Mouse (Mus musculus) right cerebral cortex, postnatal 10 days (tissue): ENCODE measurements around the gene 4930523C07Rik.

Experiments
- DNase-seq, 2 experiments: peaks; one replicate each; pipeline ENCODE4 v3.0.0; 2021; ENCODE audit warnings: low spot score in 2 of 2

4930523C07Rik gene

DNA sequence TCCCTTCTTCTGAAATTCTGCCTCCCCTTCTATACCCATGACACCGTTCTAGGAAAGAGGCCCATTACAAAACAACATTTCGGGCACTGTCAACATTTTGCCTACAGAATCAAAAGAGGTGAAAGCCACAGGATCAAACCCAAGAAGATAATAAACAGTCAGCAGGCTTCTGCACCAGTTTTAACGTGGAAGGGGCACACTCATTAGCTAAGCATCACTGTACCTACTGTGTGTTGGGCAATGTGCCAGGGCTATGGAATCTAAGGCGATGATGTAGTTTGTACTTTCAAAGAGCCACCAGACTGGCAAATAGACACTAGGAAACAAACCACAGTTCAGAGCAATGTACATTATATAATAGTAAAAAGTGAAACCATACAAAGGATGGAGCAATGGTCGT, 1.8 kb downstream of the 4930523C07Rik start:
- DNase-seq, result no peak

DNA sequence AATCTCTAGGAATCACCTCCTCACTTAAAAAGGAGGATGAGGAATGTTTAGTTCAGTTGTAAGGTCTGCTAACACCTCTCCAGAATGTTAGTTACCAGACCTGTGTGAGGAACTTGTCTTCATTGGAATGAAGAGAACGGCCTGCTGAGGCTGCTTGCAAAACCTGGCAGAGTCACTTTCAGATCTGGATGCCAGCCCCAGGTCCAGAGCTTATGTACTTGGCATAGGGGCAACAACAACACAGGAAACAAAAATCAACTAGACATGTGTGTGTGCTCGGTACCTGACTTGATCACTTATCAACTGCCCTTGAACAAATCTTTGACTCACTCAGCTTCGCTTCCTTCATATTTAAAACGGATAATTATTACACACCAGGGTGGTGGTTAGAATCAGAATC, 2.6 kb downstream of the 4930523C07Rik start:
- no peak for DNase-seq

DNA sequence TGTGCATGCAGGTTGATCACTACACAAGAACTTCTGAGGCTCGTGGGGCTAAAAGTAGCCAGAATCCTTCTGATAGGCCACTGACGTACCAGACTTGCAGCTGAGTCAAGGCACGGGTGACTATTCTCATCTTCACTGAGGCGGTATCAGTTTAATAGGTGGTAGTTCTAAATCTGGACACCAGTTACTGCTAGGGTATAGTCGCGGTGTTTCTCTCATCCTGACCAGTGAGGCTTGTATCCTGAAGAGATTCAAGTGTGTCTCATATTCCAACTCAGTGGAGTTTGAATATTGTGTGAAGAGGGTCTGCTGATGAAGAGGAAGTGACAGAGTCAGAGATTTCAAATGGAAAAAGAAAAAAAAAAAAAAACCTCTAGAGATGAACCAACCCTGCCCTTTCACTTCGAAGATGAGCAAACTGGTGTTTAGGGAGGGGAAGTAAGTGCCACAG, 3.3 kb downstream of the 4930523C07Rik start:
- no peak for DNase-seq

DNA sequence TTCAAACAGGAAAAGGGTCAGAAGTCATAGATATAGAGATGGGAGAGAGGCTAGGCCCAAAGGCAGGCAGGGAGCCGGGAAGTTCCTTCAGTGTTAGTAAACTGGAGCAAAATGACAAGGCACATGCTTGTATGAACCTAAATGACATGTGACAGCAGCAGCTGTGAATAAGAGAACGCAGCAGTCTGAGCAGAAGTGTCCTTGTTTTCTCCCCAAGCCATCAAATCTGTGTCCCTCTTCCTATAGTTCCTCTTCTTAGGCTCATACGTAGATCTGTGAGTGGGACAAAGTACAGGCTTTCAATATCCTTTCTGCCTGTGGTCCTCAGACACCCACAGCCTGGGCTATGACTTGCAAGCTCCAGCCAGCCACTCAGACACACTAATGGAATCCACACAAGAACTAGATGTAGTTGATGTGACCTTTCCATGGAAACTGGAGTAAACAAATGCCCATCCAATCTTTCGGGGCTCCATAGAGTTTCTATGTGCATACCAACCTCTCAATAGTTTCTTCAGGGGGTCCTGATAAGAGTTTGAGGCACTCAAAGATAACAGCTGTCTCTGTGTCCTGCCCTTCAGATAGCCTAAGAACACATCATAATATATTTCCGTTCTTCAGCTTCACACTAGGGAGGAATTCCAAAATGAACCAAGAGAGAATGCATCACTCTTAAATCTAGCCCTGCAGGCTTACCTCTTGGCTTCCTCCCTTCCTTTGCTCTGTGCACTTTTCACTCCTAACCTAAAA, 5.1 kb downstream of the 4930523C07Rik start:
- no peak for DNase-seq

DNA sequence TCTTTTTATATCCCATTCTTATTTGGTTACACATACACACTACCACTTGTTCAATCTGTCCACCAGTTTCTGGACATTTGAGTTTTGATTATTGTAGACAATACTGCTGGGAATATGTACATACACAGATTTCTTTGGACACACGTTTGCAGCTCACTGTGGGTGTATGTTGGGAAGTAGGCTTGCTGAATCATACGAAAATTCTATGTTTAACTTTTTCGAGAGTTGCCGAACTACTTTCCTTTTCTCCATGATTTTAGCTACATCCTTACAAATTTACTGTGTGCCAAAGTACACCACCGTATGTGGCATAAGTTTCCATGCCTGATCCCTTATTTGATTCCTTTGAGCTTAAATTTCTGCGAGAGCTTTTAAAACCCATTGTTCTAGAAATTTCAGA, 6.7 kb downstream of the 4930523C07Rik start:
- no peak for DNase-seq

DNA sequence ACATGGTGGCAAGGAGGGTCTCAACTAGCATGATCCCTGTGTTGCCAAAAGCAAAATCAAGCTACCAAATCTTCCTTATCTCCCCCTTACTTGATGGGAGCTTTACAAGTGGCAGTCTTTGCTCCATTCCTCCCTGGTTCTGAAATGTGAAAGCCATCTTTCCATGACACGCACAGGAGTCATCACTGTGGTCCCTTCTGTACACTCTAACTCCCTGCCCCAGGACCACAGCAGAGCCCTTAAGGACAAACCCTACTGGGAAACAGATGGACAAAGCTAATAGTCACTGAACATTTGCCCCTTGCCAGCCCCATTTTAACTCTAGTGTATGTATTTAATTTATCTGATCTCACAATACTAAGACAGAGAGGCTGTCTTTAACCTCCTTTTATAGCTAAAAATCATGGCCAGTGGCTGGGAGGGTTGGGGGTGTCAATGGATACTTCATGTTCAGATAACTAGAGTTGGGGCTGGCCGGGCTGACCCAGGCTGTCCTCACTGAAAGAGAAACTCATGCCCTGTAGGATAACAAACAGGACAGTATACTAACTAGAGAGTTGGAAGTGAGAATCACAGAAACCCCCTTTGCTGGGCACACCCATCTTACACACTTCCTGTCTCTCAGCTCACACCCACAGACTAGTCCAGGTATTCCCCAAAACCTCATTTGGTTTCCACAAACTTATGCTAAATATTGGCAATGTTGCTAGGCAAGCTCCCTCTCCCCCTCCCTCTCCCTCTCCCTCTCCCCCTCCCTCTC, 8.6 kb downstream of the 4930523C07Rik start:
- DNase-seq, result no peak

DNA sequence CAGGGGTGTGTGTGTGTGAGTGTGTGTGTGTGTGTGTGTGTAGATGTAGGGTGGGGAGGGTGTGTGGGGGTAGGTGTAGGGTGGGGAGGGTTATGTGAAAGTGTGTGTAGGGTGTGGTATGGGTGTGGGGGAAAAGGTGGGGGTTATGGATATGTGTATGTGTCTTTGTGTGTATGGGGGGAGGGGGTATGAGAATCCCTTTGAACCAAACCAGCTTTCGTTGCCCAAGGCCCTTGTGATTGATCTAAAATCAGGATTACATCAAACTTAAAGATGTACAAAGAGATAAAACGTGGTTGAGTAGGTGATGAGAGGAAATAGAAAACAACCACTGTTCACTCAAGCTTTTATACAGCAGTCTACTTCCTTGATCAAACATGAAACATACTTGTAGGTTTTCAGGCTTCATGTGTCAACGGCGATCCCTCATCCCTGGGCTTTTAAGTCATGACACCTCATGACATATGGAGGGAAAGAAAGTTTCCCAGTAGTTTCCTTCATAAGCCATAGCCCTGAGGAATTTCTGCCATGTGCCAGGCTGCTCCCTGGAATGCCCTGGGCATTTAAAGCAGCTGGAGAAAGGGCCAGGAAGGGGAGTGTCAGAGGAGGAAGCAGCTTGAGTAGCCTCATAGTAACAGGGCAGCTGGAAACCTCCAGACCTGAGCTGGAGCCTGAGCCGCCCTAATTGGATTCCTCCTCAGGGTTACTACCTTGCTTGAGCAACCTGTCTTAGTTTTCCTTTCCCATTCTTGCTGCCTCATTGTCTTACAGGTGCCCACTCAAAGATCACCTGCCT, 9.5 kb downstream of the 4930523C07Rik start:
- DNase-seq, result no peak

DNA sequence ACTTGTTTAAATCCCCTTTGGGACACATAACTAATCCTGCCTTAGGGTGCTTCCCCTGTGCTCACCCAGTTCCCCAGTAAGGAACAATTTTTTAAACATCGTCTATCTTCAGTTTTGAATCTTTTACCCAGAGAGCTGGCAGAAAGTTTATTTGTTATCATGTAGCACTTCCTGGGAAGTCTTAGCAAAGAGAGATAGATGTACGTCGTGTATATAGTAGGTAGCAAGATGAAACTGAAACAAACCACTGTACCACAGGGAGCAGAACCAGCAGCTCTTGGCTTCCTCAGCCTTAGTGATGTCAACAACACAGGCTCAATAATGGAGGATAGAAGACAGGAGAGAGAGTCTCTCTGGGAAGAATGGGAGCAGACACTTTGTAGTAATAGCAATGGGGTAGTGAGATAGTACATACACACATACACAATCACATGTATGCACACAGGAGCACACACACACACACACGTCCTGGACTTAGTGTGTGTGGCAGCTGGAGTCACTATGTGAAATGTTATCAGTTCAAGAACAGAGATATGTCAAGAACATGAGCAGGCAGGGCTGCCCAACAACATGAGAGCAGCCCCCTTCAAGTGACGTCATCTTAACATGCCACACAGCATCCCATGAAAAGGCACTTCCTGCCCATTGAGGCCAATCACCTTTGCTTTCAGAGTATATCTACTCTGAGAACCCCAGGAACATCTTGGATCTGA, 10.3 kb downstream of the 4930523C07Rik start:
- no peak for DNase-seq

DNA sequence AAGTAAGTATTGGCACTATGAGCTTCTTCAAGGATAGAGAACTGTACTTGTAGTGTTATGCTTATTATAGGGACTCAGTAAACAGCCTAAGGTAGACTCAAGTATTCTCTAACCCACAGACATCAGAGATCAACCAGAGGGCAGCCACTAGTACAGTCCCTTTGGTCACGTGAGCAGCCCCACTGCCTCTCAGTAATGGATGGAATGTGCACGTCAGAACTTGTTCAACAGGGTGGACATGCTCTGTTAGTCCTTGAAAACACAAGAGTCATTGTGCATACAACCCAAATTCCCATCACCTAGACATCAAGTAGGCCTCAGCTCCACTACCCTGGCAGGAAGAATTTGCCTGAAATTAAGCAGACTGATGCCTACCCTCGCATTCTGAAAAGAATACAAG, 13.5 kb downstream of the 4930523C07Rik start:
- no peak for DNase-seq

DNA sequence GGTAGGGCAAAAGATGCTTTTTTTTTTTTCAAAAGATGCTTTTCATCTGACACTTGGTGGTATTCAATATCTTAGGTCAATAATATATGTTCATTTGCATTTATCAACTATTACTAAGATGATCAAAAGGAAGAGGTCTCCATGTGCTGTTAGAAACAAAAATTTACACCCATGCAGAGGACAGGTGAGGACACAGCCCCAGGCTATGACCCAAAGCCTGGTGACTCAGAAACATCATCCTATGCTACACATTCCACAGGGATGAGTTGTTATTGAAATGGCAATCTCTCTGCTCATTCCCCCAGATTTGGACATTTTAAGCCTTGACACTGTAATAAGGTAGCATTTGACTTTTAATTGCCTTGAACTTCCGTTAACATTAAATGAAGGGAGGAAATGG, 15.7 kb downstream of the 4930523C07Rik start:
- DNase-seq, result no peak

DNA sequence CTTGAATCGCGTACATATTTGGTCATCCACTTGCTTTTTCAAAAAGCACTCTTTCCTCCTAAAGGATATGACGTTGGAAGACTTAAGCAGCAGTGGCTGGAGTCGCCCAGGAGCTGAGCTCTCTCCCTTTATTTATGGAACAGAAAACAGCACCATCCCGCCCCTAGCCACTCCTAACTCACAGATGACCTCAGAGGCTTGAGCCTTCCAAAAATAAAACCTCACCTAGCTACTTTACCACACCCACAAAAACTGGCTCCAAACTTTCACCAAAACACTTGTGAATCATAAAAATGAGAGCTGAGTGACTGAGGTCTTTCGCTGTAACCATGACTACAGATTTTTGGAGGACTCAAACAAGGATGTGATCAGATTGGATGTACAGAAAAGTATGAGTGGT, 16.4 kb downstream of the 4930523C07Rik start:
- no peak for DNase-seq

DNA sequence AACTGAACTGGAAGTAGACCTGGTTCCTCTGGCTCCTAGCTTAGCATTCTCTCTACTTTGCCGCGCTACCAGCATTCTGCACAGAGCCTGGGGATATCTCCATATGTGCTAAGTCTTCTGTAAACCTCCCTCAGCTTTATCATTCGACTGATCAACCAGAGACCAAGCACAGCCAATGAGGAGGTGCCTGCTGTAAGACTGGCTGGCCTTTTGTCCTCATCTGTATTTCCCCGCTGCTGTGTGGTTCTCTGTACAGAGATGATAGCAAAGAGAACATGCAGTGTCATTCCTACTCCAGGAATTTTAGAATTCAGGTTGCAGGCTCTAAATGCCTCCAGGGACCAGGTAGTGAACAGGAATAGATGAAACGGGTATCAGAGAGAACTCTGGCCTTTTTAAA, 17.1 kb downstream of the 4930523C07Rik start:
- no peak for DNase-seq

DNA sequence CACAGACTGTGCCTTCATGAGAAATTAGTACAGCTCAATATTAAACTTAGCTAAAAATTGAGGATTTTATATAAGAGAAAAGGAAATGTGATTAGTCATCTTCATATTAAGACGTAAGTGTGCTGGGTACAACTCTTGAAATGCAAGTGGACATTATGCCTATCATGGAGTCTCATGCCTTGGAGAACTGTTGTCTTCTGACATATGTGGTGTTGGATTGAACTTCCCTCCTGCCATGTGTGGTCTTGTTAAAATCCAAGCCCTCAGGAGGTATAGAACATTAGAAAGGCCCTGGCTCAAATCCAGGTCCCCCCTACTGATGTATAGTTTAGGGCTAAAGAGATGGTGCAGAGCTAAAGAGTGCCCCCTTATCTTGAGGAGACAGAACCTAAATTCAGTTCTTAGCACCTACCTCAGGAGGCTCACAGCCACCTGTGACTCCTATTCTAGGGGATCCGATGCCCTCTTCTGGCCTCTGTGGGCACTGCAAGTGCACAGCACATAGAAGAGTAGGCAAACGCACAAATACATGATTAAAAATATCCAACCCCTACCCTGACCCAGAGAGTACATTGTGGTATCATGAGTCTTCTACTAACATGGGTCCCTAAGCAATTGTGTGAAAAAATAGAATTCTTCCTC, 17.7 kb downstream of the 4930523C07Rik start:
- no peak for DNase-seq

DNA sequence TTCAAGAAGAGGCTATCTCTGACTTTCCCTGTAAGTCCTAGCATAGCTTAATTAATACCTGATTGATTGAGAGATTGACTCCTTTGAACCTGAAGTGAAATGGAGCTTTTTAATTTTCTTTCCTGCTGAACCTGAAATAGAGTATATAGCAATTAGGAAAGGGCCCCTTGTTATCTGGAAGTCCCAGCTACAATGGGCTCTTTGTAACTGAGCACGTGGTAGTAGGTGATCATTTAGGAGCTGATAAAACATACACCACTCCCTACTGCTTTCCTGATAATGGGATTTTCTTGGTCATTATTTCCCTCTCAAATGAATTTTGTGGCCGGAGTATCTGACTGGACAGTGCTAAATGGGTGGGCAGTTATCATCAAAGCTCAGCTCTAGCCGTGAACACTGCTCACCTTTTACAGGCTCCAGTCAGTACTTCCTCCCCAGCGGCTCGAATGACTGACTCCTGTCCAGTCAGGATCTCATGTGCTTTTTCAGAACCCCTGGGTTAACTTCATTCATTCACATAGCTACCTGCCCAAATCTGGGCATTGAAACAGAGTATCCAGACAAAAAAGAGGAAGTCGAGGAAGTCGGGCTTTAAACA, 20.5 kb downstream of the 4930523C07Rik start:
- no peak for DNase-seq

DNA sequence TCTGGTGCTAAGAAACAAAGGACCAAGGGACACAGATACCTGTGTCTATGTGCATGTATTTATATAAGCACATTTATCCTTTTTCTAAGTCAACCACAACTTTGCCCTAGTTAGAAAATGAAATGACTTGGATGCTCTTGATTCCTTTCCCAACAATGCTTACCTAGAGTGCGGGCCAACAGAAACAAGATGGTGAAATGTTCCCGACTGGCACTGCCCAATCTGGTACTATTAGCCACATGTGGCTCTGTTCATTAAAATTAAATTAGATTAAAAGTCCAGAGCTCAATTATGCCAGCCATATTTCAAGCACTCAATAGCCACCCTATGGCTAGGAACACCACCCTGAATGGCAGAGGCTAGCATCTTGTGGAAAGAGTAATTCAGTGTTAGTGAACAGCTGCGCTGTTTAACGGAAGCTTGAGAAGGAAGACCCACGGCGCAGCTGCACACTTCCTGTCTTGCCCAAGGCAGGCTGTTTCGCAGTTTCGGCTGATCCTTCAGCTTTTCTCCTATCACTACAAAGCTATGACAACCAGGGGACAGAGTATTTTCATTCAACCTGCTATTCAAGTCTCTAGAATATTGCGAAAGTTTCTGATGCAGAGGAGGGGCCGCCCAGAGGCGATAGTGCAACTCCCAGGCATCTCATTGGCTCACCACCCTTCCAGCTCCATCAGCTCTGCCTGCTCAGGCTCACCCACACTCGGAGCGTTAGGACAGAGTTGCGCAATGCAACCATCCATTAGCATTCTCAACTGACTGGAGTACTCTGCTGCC, 34.9 kb downstream of the 4930523C07Rik start:
- no peak for DNase-seq

DNA sequence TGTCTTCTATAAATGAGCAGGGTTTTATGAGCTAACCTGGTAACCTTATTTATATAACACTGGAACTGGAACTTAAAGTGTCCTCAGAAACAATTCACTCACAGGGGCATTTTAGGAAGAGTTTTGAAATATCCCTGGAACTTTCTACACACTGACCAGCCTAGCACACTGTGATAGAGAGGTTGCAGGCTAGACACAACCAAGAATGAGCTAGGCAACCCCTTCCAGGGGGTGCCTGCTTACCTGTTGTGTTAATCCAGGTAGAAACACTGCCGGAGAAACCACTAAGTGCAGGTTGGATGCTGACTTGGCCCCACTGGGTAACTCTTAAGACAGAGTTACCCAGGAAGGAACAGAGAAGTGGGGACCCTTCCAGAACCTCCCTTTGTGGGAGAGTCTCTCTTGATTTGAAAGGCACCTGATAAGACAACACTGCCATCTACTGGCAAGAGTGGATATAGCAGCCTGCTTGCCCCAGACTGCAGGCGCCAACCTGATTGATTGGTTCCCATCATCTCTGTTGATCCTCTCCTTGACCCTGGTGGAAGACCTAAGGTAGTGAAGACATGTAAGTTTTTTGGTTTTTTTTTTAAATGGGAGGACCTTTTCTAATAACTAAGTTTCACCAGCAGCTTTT, 36.7 kb downstream of the 4930523C07Rik start:
- DNase-seq, result peak; percentile 80 to 89

DNA sequence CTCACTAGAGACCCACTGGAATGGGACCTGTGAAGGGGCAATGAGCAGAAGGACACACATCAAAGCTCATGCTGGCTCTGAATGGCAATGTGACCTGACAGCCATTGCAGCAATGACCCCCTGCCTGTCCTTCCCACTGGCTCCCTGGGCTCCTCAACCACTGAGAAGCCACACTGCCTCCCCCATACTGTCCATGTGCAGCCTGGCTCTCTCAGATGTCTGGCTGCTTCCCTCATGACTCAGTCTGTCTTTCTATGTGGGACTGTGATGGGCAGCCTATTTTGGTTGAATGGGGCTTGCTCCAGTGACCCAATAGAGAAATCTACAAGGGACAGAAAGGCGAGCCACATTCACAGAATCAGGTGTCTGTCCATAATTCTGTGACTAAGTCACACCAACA, 38.5 kb downstream of the 4930523C07Rik start:
- no peak for DNase-seq

DNA sequence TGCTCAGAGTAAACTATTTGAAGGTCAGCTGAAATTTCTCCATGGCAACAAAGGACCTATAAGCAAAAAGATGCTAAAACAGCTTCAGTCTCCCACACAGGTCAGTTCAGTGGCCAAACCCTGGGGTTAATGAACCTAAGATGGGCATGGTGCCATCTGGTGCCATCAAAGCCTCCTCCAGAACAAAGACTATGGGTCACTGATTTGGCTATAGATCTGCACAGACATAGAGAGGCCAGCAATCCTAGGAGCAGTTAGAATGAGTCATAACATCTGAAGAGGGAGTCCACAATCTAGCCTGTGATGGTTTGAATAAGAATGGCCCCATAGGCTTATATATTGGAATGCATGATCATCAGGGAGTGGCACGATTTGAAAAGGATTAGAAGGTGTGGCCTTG, 40.1 kb downstream of the 4930523C07Rik start:
- DNase-seq, result no peak

DNA sequence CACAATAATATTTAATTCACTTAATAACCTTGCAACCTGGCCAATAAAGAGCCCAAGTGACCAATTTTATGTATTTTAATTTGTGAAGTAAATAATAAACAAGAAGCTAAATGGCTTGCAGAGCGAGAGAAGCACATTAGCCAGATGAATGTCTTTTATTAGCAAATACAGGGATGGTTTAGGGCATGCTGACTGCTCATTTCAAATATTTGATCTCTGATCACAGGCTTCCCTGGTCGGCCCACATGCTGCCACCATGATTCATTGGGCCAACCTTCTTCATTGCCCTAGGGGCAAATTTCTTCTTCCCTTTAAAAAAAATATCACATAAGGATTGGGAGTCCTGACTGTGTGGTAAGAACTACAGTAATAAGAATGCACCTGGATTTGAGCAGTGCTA, 42.5 kb downstream of the 4930523C07Rik start:
- no peak for DNase-seq
